Mouse (Mus musculus) E14TG2a.4 (cell line): Measurements from ENCODE around the gene Qrich2.
"Not testable (repeated sequence)": the region's sequence is repeated elsewhere in the genome, so short reads cannot be mapped to it uniquely, and the experiment has no call there.

Experiments used
- H3K27me3 ChIP-seq: 2 replicates; pipeline ENCODE4 v1.6.1; 2014; ENCODE audit warnings: low read length, control low read depth; ENCODE audit not compliant: insufficient read depth
- H3K36me3 ChIP-seq: 2 replicates; pipeline ENCODE4 v1.6.1; 2014; ENCODE audit warnings: low read length, control low read depth; ENCODE audit not compliant: insufficient read depth
- H3K4me1 ChIP-seq: replicated peaks from 2 replicates; pipeline ENCODE4 v1.6.1; 2014; ENCODE audit warnings: low read depth, low read length, control low read depth
- H3K4me3 ChIP-seq: replicated peaks from 2 replicates; pipeline ENCODE4 v1.5.1; 2014; ENCODE audit warnings: mild to moderate bottlenecking, low read length
- H3K9me3 ChIP-seq: 2 replicates; pipeline ENCODE4 v1.6.1; 2014; ENCODE audit warnings: low read length, control low read depth
- CTCF ChIP-seq: conservative IDR thresholded peaks from 2 replicates; pipeline ENCODE4 v1.5.1; 2014; ENCODE audit warnings: low read length
- NANOG ChIP-seq: IDR thresholded peaks from 2 replicates; pipeline ENCODE4 v1.6.1; 2014; ENCODE audit warnings: borderline replicate concordance, low read length, mixed read lengths
- POU5F1 ChIP-seq: IDR thresholded peaks from 2 replicates; pipeline ENCODE4 v1.6.1; 2014; ENCODE audit warnings: low read length, borderline replicate concordance

Gene Qrich2

GRCm38 (mm10) chr11:116493191-116493590, 27.1 kb upstream of the Qrich2 start:
- TF ChIP-seq CTCF, result no peak
- TF ChIP-seq POU5F1, result no peak
- H3K4me3 ChIP-seq, result no peak overlapping the region
- H3K27me3 ChIP-seq, result no peaks in the 10 kb centered on the region
- H3K9me3 ChIP-seq, result no peaks in the 10 kb centered on the region
- H3K4me1 ChIP-seq, result peaks cover 45% of the 10 kb centered on the region
- H3K36me3 ChIP-seq, result no peaks in the 10 kb centered on the region; the same call in 1 of the 2 replicates

DNA sequence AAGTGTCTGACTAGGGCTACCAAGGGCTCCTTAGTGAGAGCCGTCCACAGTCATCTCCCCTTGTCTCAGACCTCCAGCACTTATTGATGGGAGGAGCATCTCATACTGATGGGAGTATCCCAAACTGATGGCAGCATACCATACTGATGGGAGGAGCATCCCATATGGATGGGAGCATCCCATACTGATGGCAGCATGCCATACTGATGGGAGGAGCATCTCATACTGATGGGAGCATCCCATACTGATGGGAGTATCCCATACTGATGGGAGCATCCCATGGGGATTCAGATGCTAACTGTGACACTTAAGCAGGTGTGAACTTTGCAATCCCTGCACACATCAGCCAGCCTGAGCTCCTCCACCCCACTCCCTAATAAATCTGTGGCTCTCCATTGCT, 26.5 kb upstream of the Qrich2 start:
- not testable (repeated sequence) for H3K4me3 ChIP-seq, H3K27me3 ChIP-seq, H3K36me3 ChIP-seq, H3K9me3 ChIP-seq
- H3K4me1 ChIP-seq, result peaks cover 52% of the 10 kb centered on the region

DNA sequence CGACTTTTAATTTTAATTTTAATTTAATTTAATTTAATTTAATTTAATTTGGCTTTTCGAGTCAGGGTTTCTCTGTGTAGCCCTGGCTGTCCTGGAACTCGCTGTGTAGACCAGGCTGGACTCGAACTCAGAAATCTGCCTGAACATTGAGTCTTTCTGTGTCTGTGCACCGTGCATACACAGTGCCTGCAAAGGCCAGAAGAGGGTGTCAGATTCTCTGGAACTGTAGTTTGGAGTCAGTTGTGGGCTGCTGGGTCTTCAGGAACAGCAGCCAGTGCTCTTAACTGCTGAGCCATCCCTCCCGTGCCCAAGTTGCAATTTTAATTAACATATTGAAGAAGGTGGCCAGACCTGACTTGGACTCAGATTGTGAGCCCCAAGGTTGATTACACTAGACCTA, 25.3 kb upstream of the Qrich2 start:
- H3K4me1 ChIP-seq, result peaks cover 64% of the 10 kb centered on the region
- H3K9me3 ChIP-seq, result no peaks in the 10 kb centered on the region
- peaks cover 19% of the 10 kb centered on the region for H3K36me3 ChIP-seq
- no peak overlapping the region; the same call in 1 of the 2 replicates for H3K4me3 ChIP-seq
- no peak for TF ChIP-seq CTCF
- TF ChIP-seq POU5F1, result no peak
- no peaks in the 10 kb centered on the region for H3K27me3 ChIP-seq

- Histone ChIP-seq H3K4me1 (peaks cover 69% of the 10 kb centered on the region), H3K27me3 (no peaks in the 10 kb centered on the region), H3K4me3 (peak overlapping the region; percentile 99), H3K9me3 (no peaks in the 10 kb centered on the region), H3K36me3 (peaks cover 27% of the 10 kb centered on the region)
- no peak for TF ChIP-seq NANOG
- TF ChIP-seq POU5F1, result no peak
- no peak for TF ChIP-seq CTCF
These were observed 24.4 kb upstream of the Qrich2 start for GRCm38 (mm10) chr11:116490232-116491107.

DNA sequence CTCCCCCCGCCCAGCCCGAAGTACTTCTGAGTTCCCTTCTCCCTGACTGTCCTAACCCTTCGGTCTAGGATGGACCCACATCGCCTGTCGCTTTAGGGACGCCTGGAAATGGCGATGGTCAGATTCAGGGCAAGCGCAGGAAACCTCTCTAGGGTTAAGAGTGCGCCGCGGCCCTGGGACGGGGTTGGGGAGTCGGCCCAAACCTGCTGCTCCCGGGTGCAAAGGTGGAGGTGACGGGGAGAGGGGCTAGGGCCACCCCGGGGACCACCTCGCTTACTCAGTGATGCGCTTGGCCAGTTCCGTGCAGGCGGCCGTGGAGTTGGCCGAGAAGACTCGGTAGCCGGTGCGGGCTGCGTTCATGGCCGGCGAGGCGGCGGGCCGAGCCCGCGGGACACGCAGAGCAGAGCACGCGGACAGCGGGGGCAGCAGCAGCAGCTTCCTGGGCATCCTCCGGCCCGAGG, 23.8 kb upstream of the Qrich2 start:
- no peak for TF ChIP-seq POU5F1
- TF ChIP-seq NANOG, result no peak
- no peak for TF ChIP-seq CTCF
- no peaks in the 10 kb centered on the region for H3K9me3 ChIP-seq
- peaks cover 34% of the 10 kb centered on the region for H3K36me3 ChIP-seq
- peak overlapping the region; percentile 99 for H3K4me3 ChIP-seq
- peaks cover 68% of the 10 kb centered on the region for H3K4me1 ChIP-seq
- no peaks in the 10 kb centered on the region for H3K27me3 ChIP-seq

- H3K9me3 ChIP-seq, result no peaks in the 10 kb centered on the region
- H3K4me3 ChIP-seq, result peak overlapping the region; percentile 99
- peaks cover 42% of the 10 kb centered on the region for H3K36me3 ChIP-seq
- H3K4me1 ChIP-seq, result peaks cover 67% of the 10 kb centered on the region
- TF ChIP-seq POU5F1 (no peak), CTCF (peak; percentile 87), NANOG (no peak)
- H3K27me3 ChIP-seq, result no peaks in the 10 kb centered on the region
These were observed 22.8 kb upstream of the Qrich2 start for GRCm38 (mm10) chr11:116488693-116489375.

- peaks cover 48% of the 10 kb centered on the region for H3K36me3 ChIP-seq
- H3K9me3 ChIP-seq, result no peaks in the 10 kb centered on the region
- no peak overlapping the region for H3K4me3 ChIP-seq
- H3K27me3 ChIP-seq, result no peaks in the 10 kb centered on the region
- no peak for TF ChIP-seq CTCF
- peak; percentile 48; the same call in 1 of the 2 replicates for TF ChIP-seq POU5F1
- peaks cover 66% of the 10 kb centered on the region for H3K4me1 ChIP-seq
These were observed 22.2 kb upstream of the Qrich2 start for GRCm38 (mm10) chr11:116488207-116488606.

DNA sequence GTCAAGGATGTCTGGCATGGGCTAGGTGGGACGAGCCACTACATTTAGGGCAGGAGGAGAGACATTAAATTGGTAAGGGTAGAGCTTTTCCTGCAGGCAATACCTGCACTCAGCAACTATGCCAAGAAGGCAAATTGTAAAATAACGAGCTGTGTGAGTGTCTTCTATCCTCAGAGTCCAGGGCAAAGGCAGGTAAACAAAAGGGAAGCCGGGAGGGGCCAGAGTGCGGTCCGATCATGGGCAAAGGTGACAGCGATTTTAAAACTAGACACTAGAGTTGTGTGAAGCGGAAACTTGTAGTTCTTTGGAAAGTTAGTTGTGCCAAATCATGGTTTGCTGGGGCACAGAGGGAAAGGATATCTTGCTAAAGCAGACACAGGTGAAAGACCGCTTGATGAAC, 18.2 kb upstream of the Qrich2 start:
- Histone ChIP-seq H3K36me3 (peaks cover 86% of the 10 kb centered on the region), H3K4me3 (no peak overlapping the region), H3K27me3 (no peaks in the 10 kb centered on the region), H3K4me1 (peaks cover 81% of the 10 kb centered on the region), H3K9me3 (no peaks in the 10 kb centered on the region)
- TF ChIP-seq POU5F1 (no peak), CTCF (no peak), NANOG (no peak)
